Mouse (Mus musculus) cerebral cortex, adult 2 months (tissue): ENCODE results near the gene Inhba.

Experiments
- WGBS: fragments of 180-500 bp; shearing (Covaris S2); methylation state at CpG from one replicate; pipeline ENCODE4 v1.1.7; 2018; 5-methylcytosine and 5-hydroxymethylcytosine counted together

The Inhba gene

GRCm38 (mm10) chr13:16011372-16012242 is at the start of gene Inhba:
TSS of gene Inhba (plus strand) at chr13:16011851.
- WGBS: 6% methylated on average over 31 of the region's 31 CpGs

GRCm38 (mm10) chr13:15976584-15976983 is 35.1 kb upstream of the Inhba start:
- 100% methylated on average over 1 of the region's 1 CpGs for WGBS

GRCm38 (mm10) chr13:15979551-15979950 is 32.1 kb upstream of the Inhba start:
- WGBS: 34% methylated on average over 3 of the region's 3 CpGs

- WGBS: 39% methylated on average over 3 of the region's 3 CpGs
These were observed 29.6 kb upstream of the Inhba start for GRCm38 (mm10) chr13:15982041-15982440.

GRCm38 (mm10) chr13:15985761-15986160 is 25.9 kb upstream of the Inhba start:
- 45% methylated on average over 2 of the region's 2 CpGs for WGBS

GRCm38 (mm10) chr13:15986172-15986571 is 25.5 kb upstream of the Inhba start:
- WGBS: 88% methylated on average over 4 of the region's 4 CpGs

GRCm38 (mm10) chr13:15995314-15995713 is 16.3 kb upstream of the Inhba start:
- 45% methylated on average over 2 of the region's 2 CpGs for WGBS

- 4% methylated on average over 4 of the region's 4 CpGs for WGBS
These were observed 6.1 kb upstream of the Inhba start for GRCm38 (mm10) chr13:16005517-16005916.

GRCm38 (mm10) chr13:16007748-16008147 is 3.9 kb upstream of the Inhba start:
- 58% methylated on average over 4 of the region's 4 CpGs for WGBS

GRCm38 (mm10) chr13:16008348-16008747 is 3.3 kb upstream of the Inhba start:
- 71% methylated on average over 1 of the region's 1 CpGs for WGBS

- WGBS: 64% methylated on average over 8 of the region's 8 CpGs
These were observed 1.7 kb upstream of the Inhba start for GRCm38 (mm10) chr13:16009766-16010465.

GRCm38 (mm10) chr13:16010586-16010985 is 1.1 kb upstream of the Inhba start:
- 60% methylated on average over 4 of the region's 4 CpGs for WGBS

GRCm38 (mm10) chr13:16012243-16012887 is 714 bp downstream of the Inhba start:
- 8% methylated on average over 19 of the region's 19 CpGs for WGBS

- WGBS: 62% methylated on average over 3 of the region's 3 CpGs
These were observed 2.5 kb downstream of the Inhba start for GRCm38 (mm10) chr13:16014166-16014565.

- 20% methylated on average over 2 of the region's 2 CpGs for WGBS
These were observed 4.9 kb downstream of the Inhba start for GRCm38 (mm10) chr13:16016506-16016905.

GRCm38 (mm10) chr13:16017338-16017737 is 5.7 kb downstream of the Inhba start:
- WGBS: 4% methylated on average over 20 of the region's 20 CpGs

- WGBS: 0% methylated on average over 9 of the region's 9 CpGs
These were observed 6.1 kb downstream of the Inhba start for GRCm38 (mm10) chr13:16017777-16018176.

GRCm38 (mm10) chr13:16018807-16019510 is 7.3 kb downstream of the Inhba start:
- 64% methylated on average over 3 of the region's 3 CpGs for WGBS

- 0% methylated on average over 1 of the region's 1 CpGs for WGBS
These were observed 9.0 kb downstream of the Inhba start for GRCm38 (mm10) chr13:16020659-16021058.

- WGBS: 29% methylated on average over 6 of the region's 6 CpGs
These were observed 9.5 kb downstream of the Inhba start for GRCm38 (mm10) chr13:16021181-16021580.

- 51% methylated on average over 7 of the region's 7 CpGs for WGBS
These were observed 10.2 kb downstream of the Inhba start for GRCm38 (mm10) chr13:16021849-16022248.

- WGBS: 49% methylated on average over 8 of the region's 8 CpGs
These were observed 10.9 kb downstream of the Inhba start for GRCm38 (mm10) chr13:16022536-16022935.
